In the genomic region with DNA sequence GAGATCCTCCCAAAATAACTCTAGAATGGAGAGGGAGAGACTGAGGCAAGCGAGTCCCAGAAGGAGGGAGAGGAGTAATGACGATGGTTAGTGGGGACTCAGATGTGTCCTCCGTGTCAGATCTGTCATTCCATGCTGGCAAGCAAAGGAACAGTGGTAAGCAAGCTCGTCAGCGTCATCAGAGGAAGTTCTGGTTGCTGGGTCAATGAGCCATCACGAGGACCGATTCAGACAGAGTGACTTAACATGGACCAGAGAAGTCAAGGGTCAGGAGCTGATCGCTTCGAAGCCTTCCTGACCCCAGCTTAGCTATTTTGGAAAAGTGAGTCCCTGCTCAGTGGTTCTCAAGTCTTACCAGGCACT, we compare ENCODE assay signal across 10 mouse cellular contexts. TPM values are rescaled to one million over a fixed set of nuclear protein-coding genes. Genes with fewer than 3 reads are reported as not detected.
A peak's percentile ranks its signal among the peaks of the same experiment; 100 is the strongest.
DNase-seq lines count a peak whose midpoint lies in the region; ATAC-seq lines count a peak whose summit lies in the region.
"Had no signal": no experiment of that assay in that cellular context is flagged by ENCODE, and none has a peak within 500 bp of the region (broad histone marks: within the 10 kb centered on the region; RNA-seq: fewer than 3 reads in every experiment).

No protein-coding gene starts in this region.

- H3K4me3 ChIP-seq in midbrain, embryonic 13.5 days (replicated peaks): no peak overlapping the region
- H3K4me3 ChIP-seq in midbrain, embryonic 10.5 days: no peak overlapping the region
- H3K4me3 ChIP-seq in hindbrain, embryonic 11.5 days (ENCODE audit: low read depth, low read length): no peak overlapping the region
- H3K4me3 ChIP-seq in neural tube, embryonic 15.5 days (replicated peaks): no peak overlapping the region

- H3K4me2 ChIP-seq in midbrain, embryonic 13.5 days (replicated peaks): peak overlapping the region; percentile 14; the same call in 1 of the 2 replicates
- no peak overlapping the region for H3K4me2 ChIP-seq in hindbrain, embryonic 11.5 days (replicated peaks; ENCODE audit: low read depth, low read length)
- peak overlapping the region; percentile 26 for H3K4me2 ChIP-seq in neural tube, embryonic 15.5 days

- H3K36me3 ChIP-seq in midbrain, embryonic 13.5 days: no peaks in the 10 kb centered on the region
- H3K36me3 ChIP-seq in midbrain, embryonic 10.5 days: no peaks in the 10 kb centered on the region
- no peaks in the 10 kb centered on the region for H3K36me3 ChIP-seq in hindbrain, embryonic 11.5 days (ENCODE audit: control insufficient read depth, insufficient read depth, low read length)
- H3K36me3 ChIP-seq in neural tube, embryonic 15.5 days: no peaks in the 10 kb centered on the region

- no peak for ATAC-seq in midbrain, embryonic 13.5 days
- ATAC-seq in hindbrain, embryonic 11.5 days (ENCODE audit: low FRiP score): peak; percentile 30
- no peak for ATAC-seq in neural tube, embryonic 15.5 days (ENCODE audit: low FRiP score)

- H3K4me1 ChIP-seq in midbrain, embryonic 13.5 days (replicated peaks): peaks cover 16% of the 10 kb centered on the region
- H3K4me1 ChIP-seq in midbrain, embryonic 10.5 days: peaks cover 8% of the 10 kb centered on the region; the same call in 1 of the 2 replicates
- H3K4me1 ChIP-seq in hindbrain, embryonic 11.5 days (replicated peaks; ENCODE audit: control insufficient read depth, insufficient read depth, low read length): no peaks in the 10 kb centered on the region
- H3K4me1 ChIP-seq in neural tube, embryonic 15.5 days: peaks cover 19% of the 10 kb centered on the region

- no peak overlapping the region for H3K9ac ChIP-seq in midbrain, embryonic 13.5 days (replicated peaks)
- H3K9ac ChIP-seq in hindbrain, embryonic 11.5 days (ENCODE audit: low read depth, low read length): no peak overlapping the region
- H3K9ac ChIP-seq in neural tube, embryonic 15.5 days (replicated peaks): no peak overlapping the region

- no peaks in the 10 kb centered on the region for H3K27me3 ChIP-seq in midbrain, embryonic 13.5 days
- no peaks in the 10 kb centered on the region for H3K27me3 ChIP-seq in midbrain, embryonic 10.5 days (ENCODE audit: low read depth, poor library complexity, severe bottlenecking)
- no peaks in the 10 kb centered on the region for H3K27me3 ChIP-seq in hindbrain, embryonic 11.5 days (ENCODE audit: control insufficient read depth, insufficient read depth, low read length)
- no peaks in the 10 kb centered on the region for H3K27me3 ChIP-seq in neural tube, embryonic 15.5 days (replicated peaks)

- WGBS in midbrain, embryonic 13.5 days: 81% methylated on average over 9 of the region's 9 CpGs
- 88% methylated on average over 9 of the region's 9 CpGs for WGBS in midbrain, embryonic 10.5 days
- 66% methylated on average over 9 of the region's 9 CpGs for WGBS in hindbrain, embryonic 11.5 days
- WGBS in neural tube, embryonic 15.5 days: 58% methylated on average over 9 of the region's 9 CpGs

- H3K9me3 ChIP-seq in midbrain, embryonic 13.5 days: no peaks in the 10 kb centered on the region
- no peaks in the 10 kb centered on the region for H3K9me3 ChIP-seq in midbrain, embryonic 10.5 days (replicated peaks)
- H3K9me3 ChIP-seq in hindbrain, embryonic 11.5 days (ENCODE audit: control insufficient read depth, low read length): no peaks in the 10 kb centered on the region
- no peaks in the 10 kb centered on the region for H3K9me3 ChIP-seq in neural tube, embryonic 15.5 days (replicated peaks)

- DNase-seq in heart, adult 11 months: peak; percentile 90
- no peak for DNase-seq in heart, postnatal 4 days
- DNase-seq in midbrain, embryonic 10.5 days (ENCODE audit: low spot score): no peak
- DNase-seq in hindbrain, embryonic 11.5 days (ENCODE audit: low spot score): no peak
- DNase-seq in left cerebral cortex, postnatal 25 days (ENCODE audit: low spot score in 2 of 2): no peak
- DNase-seq in left cerebral cortex, postnatal 14 days (ENCODE audit: low spot score in 2 of 2): no peak
- DNase-seq: adrenal gland, postnatal 36 days; kidney, postnatal 10 days had no signal

- intact Hi-C loops in left cerebral cortex, postnatal 25 days (cut with DNase I): no loop called here
- intact Hi-C loops in left cerebral cortex, postnatal 14 days (cut with DNase I): no loop called here

- no peak overlapping the region for H3K27ac ChIP-seq in midbrain, embryonic 13.5 days
- H3K27ac ChIP-seq in midbrain, embryonic 10.5 days (replicated peaks): no peak overlapping the region
- H3K27ac ChIP-seq in hindbrain, embryonic 11.5 days (ENCODE audit: low read depth, low read length): no peak overlapping the region
- H3K27ac ChIP-seq in neural tube, embryonic 15.5 days (replicated peaks): no peak overlapping the region

RNA-seq across cellular contexts. Expression of gene Fyn, which starts 47.1 kb away (rescaled TPM):
- 10 to 100 TPM; 51.2 to 53.0 TPM for total RNA-seq in heart, postnatal 4 days (2021)
- 62.4 and 64.8 TPM in 2 replicates for polyA plus RNA-seq in midbrain, embryonic 13.5 days (2015; fragmentation: Nextera tagmentation; extraction: Ambion mirVana)
- 24.3 and 28.9 TPM in 2 replicates for polyA plus RNA-seq in midbrain, embryonic 10.5 days (2016; fragmentation: Nextera tagmentation; extraction: Ambion mirVana)
- polyA plus RNA-seq in hindbrain, embryonic 11.5 days (2014; fragmentation: Nextera tagmentation; extraction: Ambion mirVana): 51.1 and 53.2 TPM in 2 replicates
- polyA plus RNA-seq in neural tube, embryonic 15.5 days (2015; fragmentation: Nextera tagmentation; extraction: Ambion mirVana): 67.8 and 76.5 TPM in 2 replicates
- 100 to 1,000 TPM; 128 to 136 TPM for total RNA-seq in left cerebral cortex, postnatal 25 days (2021)
- total RNA-seq in left cerebral cortex, postnatal 14 days (2021): 100 to 1,000 TPM; 163 to 176 TPM
